Mouse (Mus musculus) ovary, postnatal 36 days (tissue): ENCODE results near the gene Prep.

Source experiments
- DNase-seq: peaks from one replicate; pipeline ENCODE4 v3.0.0; 2022; ENCODE audit warnings: low spot score, mixed read lengths

Gene Prep

GRCm38 (mm10) chr10:45181344-45181743 lies 114.3 kb downstream of the Prep start:
- no peak for DNase-seq

- no peak for DNase-seq
Observed at GRCm38 (mm10) chr10:45185457-45185856, 118.5 kb downstream of the Prep start.

- no peak for DNase-seq
Observed at GRCm38 (mm10) chr10:45193330-45194310, 126.6 kb downstream of the Prep start.

GRCm38 (mm10) chr10:45194531-45194930 lies 127.5 kb downstream of the Prep start:
- no peak for DNase-seq

DNA sequence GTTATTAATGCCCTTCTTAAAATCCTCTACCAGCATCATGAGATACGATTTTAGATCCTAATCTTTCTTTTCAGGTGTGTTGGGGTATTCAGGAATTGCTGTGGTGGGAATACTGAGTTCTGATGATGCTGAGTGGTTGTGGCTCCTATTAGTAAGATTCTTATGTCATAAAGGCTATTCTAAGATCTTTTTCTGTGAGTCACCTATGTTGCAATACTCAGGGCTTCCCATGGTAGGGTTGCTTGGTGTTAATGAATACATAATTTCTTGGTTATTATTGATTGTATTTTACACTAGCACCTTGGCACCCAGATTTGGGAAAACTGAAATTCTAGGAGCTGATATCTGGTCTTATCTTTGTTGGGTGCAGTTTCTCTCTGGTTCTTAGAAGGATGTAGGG lies 137.6 kb downstream of the Prep start:
- DNase-seq: no peak

DNA sequence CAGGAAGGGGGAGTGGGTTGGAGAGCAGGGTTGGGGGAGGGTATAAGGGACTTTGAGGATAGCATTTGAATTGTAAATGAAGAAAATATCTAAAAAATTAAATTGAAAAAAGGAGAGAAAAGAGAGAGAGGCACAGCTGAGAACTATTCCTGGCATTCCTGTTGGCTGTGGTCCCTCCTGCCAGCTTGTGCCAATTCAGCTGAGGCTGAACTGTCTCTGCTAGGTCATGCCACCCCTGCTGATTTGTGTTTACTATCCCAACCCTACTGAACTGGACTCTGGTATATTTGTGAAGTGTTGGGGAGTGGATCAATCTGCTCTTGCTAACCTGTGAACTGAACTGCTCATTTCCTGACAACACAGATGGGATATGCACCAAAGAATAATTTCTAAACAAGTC lies 143.2 kb downstream of the Prep start:
- DNase-seq: no peak

DNA sequence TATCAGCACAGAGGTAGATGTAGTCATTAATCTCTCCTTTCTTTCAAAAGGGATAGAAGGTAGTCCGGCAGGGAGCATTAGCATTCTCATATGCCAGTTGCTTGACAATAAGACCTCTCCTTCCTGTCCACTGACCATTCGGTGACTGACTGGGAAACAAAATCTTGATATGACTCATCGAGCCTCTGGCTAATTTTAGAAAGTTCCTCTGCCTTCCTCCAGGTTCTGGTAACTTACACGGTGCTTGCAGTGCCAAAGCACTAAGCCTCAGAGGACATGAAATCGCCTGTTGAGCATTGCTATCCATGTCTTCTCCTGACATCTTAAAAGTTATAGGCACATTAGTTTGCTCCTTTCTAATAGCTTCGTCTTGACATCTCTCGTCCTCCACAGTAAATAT lies 149.7 kb downstream of the Prep start:
- DNase-seq: no peak
